Mouse (Mus musculus): ENCODE data around the gene Psmd13. TPM values are rescaled to one million over a fixed set of nuclear protein-coding genes. Genes with fewer than 3 reads are reported as not detected.

Gene Psmd13
- polyA plus RNA-seq, 1 experiment: 70.4 TPM

GRCm38 (mm10) chr7:140900220-140900619 lies 18.5 kb downstream of the Psmd13 start, which contains the start of gene Cox8b:
Gene Cox8b, minus strand, starts transcription at chr7:140900446.
- no peak for TF ChIP-seq POLR2A (IDR thresholded peaks at IDR 0.05; ENCODE audit: borderline replicate concordance, extremely low read depth, low read depth, low read length)
- TF ChIP-seq CTCF (IDR thresholded peaks at IDR 0.05; ENCODE audit: insufficient read depth, low read length): no peak
- Histone ChIP-seq H3K4me1 (ENCODE audit: control insufficient read depth, insufficient read depth, low read length) (0 out of 2 replicates have a peak, but pooled peaks cover 2% of the 10 kb centered on the region), H3K4me3 (replicated peaks; ENCODE audit: extremely low read depth, low read depth, low read length) (no peak within 1 kb of the TSS)
- WGBS: 63% methylated on average over 10 of the region's 10 CpGs
- DNase-seq: no peak

- peak; percentile 20 for DNase-seq
- no peak for TF ChIP-seq POLR2A (IDR thresholded peaks at IDR 0.05; ENCODE audit: borderline replicate concordance, extremely low read depth, low read depth, low read length)
- Histone ChIP-seq H3K4me3 (replicated peaks; ENCODE audit: extremely low read depth, low read depth, low read length) (no peak overlapping the region), H3K4me1 (ENCODE audit: control insufficient read depth, insufficient read depth, low read length) (0 out of 2 replicates have a peak, but pooled peaks cover 2% of the 10 kb centered on the region)
- WGBS: 69% methylated on average over 15 of the region's 15 CpGs
Observed at GRCm38 (mm10) chr7:140902036-140902875, 20.5 kb downstream of the Psmd13 start.

GRCm38 (mm10) chr7:140903212-140903611 lies 21.4 kb downstream of the Psmd13 start:
- peak; percentile 86 for DNase-seq
- 0 out of 2 replicates have a peak, but pooled peaks cover 2% of the 10 kb centered on the region for H3K4me1 ChIP-seq (ENCODE audit: control insufficient read depth, insufficient read depth, low read length)
- WGBS: 22% methylated on average over 13 of the region's 13 CpGs
- no peak overlapping the region for H3K4me3 ChIP-seq (replicated peaks; ENCODE audit: extremely low read depth, low read depth, low read length)
- TF ChIP-seq CTCF (IDR thresholded peaks at IDR 0.05; ENCODE audit: insufficient read depth, low read length) (peak; percentile 95), POLR2A (IDR thresholded peaks at IDR 0.05; ENCODE audit: borderline replicate concordance, extremely low read depth, low read depth, low read length) (no peak)

- no peak overlapping the region for H3K4me3 ChIP-seq (replicated peaks; ENCODE audit: extremely low read depth, low read depth, low read length)
- no peak for TF ChIP-seq POLR2A (IDR thresholded peaks at IDR 0.05; ENCODE audit: borderline replicate concordance, extremely low read depth, low read depth, low read length)
- TF ChIP-seq CTCF (IDR thresholded peaks at IDR 0.05; ENCODE audit: insufficient read depth, low read length): no peak
- no peak for DNase-seq
- 91% methylated on average over 2 of the region's 2 CpGs for WGBS
- H3K4me1 ChIP-seq (ENCODE audit: control insufficient read depth, insufficient read depth, low read length): peaks cover 5% of the 10 kb centered on the region
Observed at GRCm38 (mm10) chr7:140905642-140906081, 23.9 kb downstream of the Psmd13 start.

GRCm38 (mm10) chr7:140907131-140907530 lies 25.4 kb downstream of the Psmd13 start:
- TF ChIP-seq CTCF (IDR thresholded peaks at IDR 0.05; ENCODE audit: insufficient read depth, low read length) (no peak), POLR2A (IDR thresholded peaks at IDR 0.05; ENCODE audit: borderline replicate concordance, extremely low read depth, low read depth, low read length) (no peak)
- DNase-seq: no peak
- Histone ChIP-seq H3K4me1 (ENCODE audit: control insufficient read depth, insufficient read depth, low read length) (peaks cover 5% of the 10 kb centered on the region), H3K4me3 (replicated peaks; ENCODE audit: extremely low read depth, low read depth, low read length) (no peak overlapping the region)
- 71% methylated on average over 13 of the region's 13 CpGs for WGBS

GRCm38 (mm10) chr7:140907697-140908096 lies 25.9 kb downstream of the Psmd13 start:
- TF ChIP-seq CTCF (IDR thresholded peaks at IDR 0.05; ENCODE audit: insufficient read depth, low read length) (no peak), POLR2A (IDR thresholded peaks at IDR 0.05; ENCODE audit: borderline replicate concordance, extremely low read depth, low read depth, low read length) (no peak)
- Histone ChIP-seq H3K4me1 (ENCODE audit: control insufficient read depth, insufficient read depth, low read length) (peaks cover 5% of the 10 kb centered on the region), H3K4me3 (replicated peaks; ENCODE audit: extremely low read depth, low read depth, low read length) (no peak overlapping the region)
- no peak for DNase-seq
- 83% methylated on average over 7 of the region's 7 CpGs for WGBS

- no peak for DNase-seq
- WGBS: 40% methylated on average over 7 of the region's 7 CpGs
- Histone ChIP-seq H3K4me3 (replicated peaks; ENCODE audit: extremely low read depth, low read depth, low read length) (no peak overlapping the region), H3K4me1 (ENCODE audit: control insufficient read depth, insufficient read depth, low read length) (peaks cover 3% of the 10 kb centered on the region)
- no peak for TF ChIP-seq CTCF (IDR thresholded peaks at IDR 0.05; ENCODE audit: insufficient read depth, low read length)
- TF ChIP-seq POLR2A (IDR thresholded peaks at IDR 0.05; ENCODE audit: borderline replicate concordance, extremely low read depth, low read depth, low read length): no peak
Observed at GRCm38 (mm10) chr7:140908181-140908580, 26.4 kb downstream of the Psmd13 start.

- WGBS: 2% methylated on average over 19 of the region's 19 CpGs
- TF ChIP-seq CTCF (IDR thresholded peaks at IDR 0.05; ENCODE audit: insufficient read depth, low read length) (peak; percentile 92), POLR2A (IDR thresholded peaks at IDR 0.05; ENCODE audit: borderline replicate concordance, extremely low read depth, low read depth, low read length) (no peak)
- H3K4me1 ChIP-seq (ENCODE audit: control insufficient read depth, insufficient read depth, low read length): peaks cover 3% of the 10 kb centered on the region
- DNase-seq: peak; percentile 78
- H3K4me3 ChIP-seq (replicated peaks; ENCODE audit: extremely low read depth, low read depth, low read length): peak overlapping the region; percentile 38
Observed at GRCm38 (mm10) chr7:140908634-140909107, 26.9 kb downstream of the Psmd13 start.

- Histone ChIP-seq H3K4me3 (replicated peaks; ENCODE audit: extremely low read depth, low read depth, low read length) (no peak overlapping the region), H3K4me1 (ENCODE audit: control insufficient read depth, insufficient read depth, low read length) (peaks cover 3% of the 10 kb centered on the region)
- TF ChIP-seq POLR2A (IDR thresholded peaks at IDR 0.05; ENCODE audit: borderline replicate concordance, extremely low read depth, low read depth, low read length) (no peak), CTCF (IDR thresholded peaks at IDR 0.05; ENCODE audit: insufficient read depth, low read length) (no peak)
- DNase-seq: no peak
- 52% methylated on average over 3 of the region's 3 CpGs for whole genome bisulfite sequencing
Observed at GRCm38 (mm10) chr7:140912293-140912692, 30.5 kb downstream of the Psmd13 start.
